Mouse (Mus musculus): ENCODE measurements around the gene P2ry1. TPM values are rescaled to one million over a fixed set of nuclear protein-coding genes. Genes with fewer than 3 reads are reported as not detected.

Gene P2ry1
- 12.4 and 16.3 TPM in 2 replicates for polyA plus RNA-seq (2014; fragmentation: Nextera tagmentation; extraction: Ambion mirVana)

DNA sequence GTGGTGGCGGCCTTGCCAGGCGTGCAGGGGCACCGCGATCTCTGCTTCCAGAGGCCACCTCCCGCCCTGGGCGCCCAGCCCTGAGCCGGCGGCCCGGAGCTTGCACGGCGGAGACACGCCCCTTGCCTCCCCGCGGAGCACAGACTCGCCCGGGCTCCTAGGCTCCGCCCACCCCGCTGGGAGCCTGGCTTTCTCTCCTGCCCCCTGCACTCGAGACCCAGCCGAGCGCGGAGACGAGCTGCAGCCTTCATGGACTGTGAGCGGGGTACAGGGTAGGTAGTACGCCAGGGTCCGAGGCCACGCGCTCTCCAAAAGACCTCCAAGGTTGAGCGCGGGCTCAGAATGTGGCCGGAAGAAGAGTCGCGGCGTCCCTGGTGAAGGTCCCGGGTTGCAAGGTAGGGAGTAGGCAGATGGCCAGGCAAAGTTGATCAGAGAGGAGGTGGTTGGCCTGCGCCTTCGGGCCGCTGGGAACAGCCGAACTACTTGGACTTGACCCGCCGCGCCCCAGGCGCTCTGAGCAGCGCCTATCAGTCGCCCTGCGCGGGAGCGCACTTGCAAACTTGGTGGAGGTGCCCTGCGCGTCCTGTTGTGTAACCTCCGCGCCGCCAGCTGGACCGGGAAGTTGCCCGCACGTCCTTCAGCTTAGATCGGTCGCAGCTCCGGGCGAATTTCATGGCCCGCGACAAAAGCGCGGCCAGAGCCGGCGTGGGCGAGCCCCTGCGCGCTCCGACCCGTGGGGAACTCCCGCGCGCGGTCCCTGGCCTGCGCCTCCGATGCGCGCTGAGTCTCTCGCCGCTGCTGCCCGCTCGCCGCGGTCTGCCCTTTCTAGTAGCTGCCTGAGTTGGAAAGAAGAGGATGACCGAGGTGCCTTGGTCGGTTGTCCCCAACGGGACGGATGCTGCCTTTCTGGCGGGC, at the start of gene P2ry1:
TSS of gene P2ry1 (plus strand) at position 209 of the 915 bp plus-strand sequence.
- ATAC-seq (ENCODE audit: insufficient number of reproducible peaks, insufficient read depth, low FRiP score, low read depth), result peak; percentile 99
- Histone ChIP-seq H3K27ac (ENCODE audit: low read length) (peak within 1 kb of the TSS; percentile 80), H3K4me1 (ENCODE audit: control insufficient read depth, insufficient read depth, low read length) (no peaks in the 10 kb centered on the region), H3K9ac (replicated peaks; ENCODE audit: low read depth, low read length) (peak within 1 kb of the TSS; percentile 64), H3K36me3 (ENCODE audit: control insufficient read depth, insufficient read depth, low read length) (no peaks in the 10 kb centered on the region), H3K4me2 (replicated peaks; ENCODE audit: low read depth, low read length) (peak within 1 kb of the TSS; percentile 67), H3K27me3 (ENCODE audit: control insufficient read depth, insufficient read depth, low read length) (no peaks in the 10 kb centered on the region), H3K9me3 (ENCODE audit: control insufficient read depth, low read depth, low read length) (no peaks in the 10 kb centered on the region), H3K4me3 (ENCODE audit: low read depth, low read length) (peak within 1 kb of the TSS; percentile 79)
- WGBS, result under 1% methylated on average over 83 of the region's 90 CpGs

DNA sequence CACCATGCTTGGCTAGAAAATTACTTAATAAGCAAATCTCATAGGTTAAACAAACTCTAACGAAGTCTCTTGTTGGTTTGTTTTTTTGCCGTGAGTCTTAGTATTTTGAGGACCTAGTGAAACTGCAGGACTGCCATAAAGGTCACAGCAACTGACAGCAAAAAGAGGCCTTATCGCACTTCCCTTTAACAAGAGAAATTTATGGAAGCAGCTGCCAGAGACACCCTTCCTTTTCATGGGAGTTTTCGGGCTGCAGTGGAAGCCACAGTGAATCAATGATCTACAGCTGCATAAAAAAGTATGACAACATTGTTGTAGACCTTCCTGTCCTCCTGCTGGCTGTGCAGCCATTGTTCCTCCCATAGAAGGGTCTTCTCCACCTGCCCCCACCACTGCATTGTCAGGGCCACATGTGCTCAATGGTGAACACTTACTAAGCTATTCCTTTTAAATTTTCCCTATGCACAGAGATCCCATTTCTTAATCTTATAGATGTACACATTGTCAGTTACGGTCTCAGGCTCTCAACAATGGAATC, 49.3 kb upstream of the P2ry1 start:
- no peak overlapping the region for H3K27ac ChIP-seq (ENCODE audit: low read length)
- H3K27me3 ChIP-seq (ENCODE audit: control insufficient read depth, insufficient read depth, low read length), result no peaks in the 10 kb centered on the region
- no peaks in the 10 kb centered on the region for H3K9me3 ChIP-seq (ENCODE audit: control insufficient read depth, low read depth, low read length)
- no peak overlapping the region for H3K4me2 ChIP-seq (replicated peaks; ENCODE audit: low read depth, low read length)
- 79% methylated on average over 5 of the region's 5 CpGs for WGBS
- H3K9ac ChIP-seq (replicated peaks; ENCODE audit: low read depth, low read length), result no peak overlapping the region
- ATAC-seq (ENCODE audit: insufficient number of reproducible peaks, insufficient read depth, low FRiP score, low read depth), result no peak
- no peaks in the 10 kb centered on the region for H3K4me1 ChIP-seq (ENCODE audit: control insufficient read depth, insufficient read depth, low read length)
- no peaks in the 10 kb centered on the region for H3K36me3 ChIP-seq (ENCODE audit: control insufficient read depth, insufficient read depth, low read length)
- no peak overlapping the region for H3K4me3 ChIP-seq (ENCODE audit: low read depth, low read length)

DNA sequence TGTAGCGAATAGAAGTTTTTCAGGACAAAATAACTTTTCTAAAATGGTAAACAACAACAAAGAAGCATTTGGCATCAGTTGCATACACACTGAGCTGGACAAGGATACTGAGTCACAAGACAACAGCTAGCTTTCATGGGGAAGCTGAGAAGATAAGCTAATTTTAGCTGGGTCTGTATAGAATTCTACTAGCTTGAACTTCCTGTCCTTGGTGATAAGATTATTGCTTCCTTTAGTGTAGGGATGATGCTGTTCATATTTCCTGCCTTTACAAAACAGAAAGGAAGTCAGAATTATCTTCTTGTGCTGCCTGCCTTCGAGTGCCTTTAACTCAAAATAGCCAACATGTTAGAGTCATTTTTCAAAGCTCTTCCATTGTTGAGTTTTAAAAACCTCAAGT, 48.5 kb upstream of the P2ry1 start:
- Histone ChIP-seq H3K9me3 (ENCODE audit: control insufficient read depth, low read depth, low read length) (no peaks in the 10 kb centered on the region), H3K27me3 (ENCODE audit: control insufficient read depth, insufficient read depth, low read length) (no peaks in the 10 kb centered on the region), H3K4me2 (replicated peaks; ENCODE audit: low read depth, low read length) (no peak overlapping the region), H3K27ac (ENCODE audit: low read length) (no peak overlapping the region), H3K4me3 (ENCODE audit: low read depth, low read length) (no peak overlapping the region), H3K9ac (replicated peaks; ENCODE audit: low read depth, low read length) (no peak overlapping the region), H3K36me3 (ENCODE audit: control insufficient read depth, insufficient read depth, low read length) (no peaks in the 10 kb centered on the region), H3K4me1 (ENCODE audit: control insufficient read depth, insufficient read depth, low read length) (no peaks in the 10 kb centered on the region)
- WGBS, result 70% methylated on average over 2 of the region's 2 CpGs
- ATAC-seq (ENCODE audit: insufficient number of reproducible peaks, insufficient read depth, low FRiP score, low read depth), result no peak

DNA sequence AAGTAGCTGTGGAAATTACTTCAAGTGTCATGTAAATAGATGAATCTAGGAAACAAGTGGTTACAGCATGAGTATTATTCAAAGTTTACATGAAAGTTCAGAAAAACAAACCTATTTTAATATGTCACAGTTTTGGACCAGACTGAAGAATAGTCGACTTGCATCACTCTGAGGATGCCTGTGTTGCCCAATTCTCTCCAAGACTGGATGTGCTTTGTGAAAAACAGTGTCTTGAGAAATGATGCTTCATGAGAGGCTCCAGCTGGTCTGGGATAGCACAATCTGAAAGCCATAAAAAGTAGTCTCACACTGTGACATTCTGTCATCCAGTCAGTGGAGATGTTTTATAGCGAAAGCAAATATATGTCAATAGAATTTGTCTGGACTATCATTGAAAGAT, 43.8 kb upstream of the P2ry1 start:
- ATAC-seq (ENCODE audit: insufficient number of reproducible peaks, insufficient read depth, low FRiP score, low read depth), result no peak
- 85% methylated on average over 2 of the region's 2 CpGs for WGBS
- no peak overlapping the region for H3K27ac ChIP-seq (ENCODE audit: low read length)
- H3K27me3 ChIP-seq (ENCODE audit: control insufficient read depth, insufficient read depth, low read length), result no peaks in the 10 kb centered on the region
- no peaks in the 10 kb centered on the region for H3K4me1 ChIP-seq (ENCODE audit: control insufficient read depth, insufficient read depth, low read length)
- no peak overlapping the region for H3K9ac ChIP-seq (replicated peaks; ENCODE audit: low read depth, low read length)
- H3K4me3 ChIP-seq (ENCODE audit: low read depth, low read length), result no peak overlapping the region
- H3K36me3 ChIP-seq (ENCODE audit: control insufficient read depth, insufficient read depth, low read length), result no peaks in the 10 kb centered on the region
- H3K4me2 ChIP-seq (replicated peaks; ENCODE audit: low read depth, low read length), result no peak overlapping the region
- no peaks in the 10 kb centered on the region for H3K9me3 ChIP-seq (ENCODE audit: control insufficient read depth, low read depth, low read length)

DNA sequence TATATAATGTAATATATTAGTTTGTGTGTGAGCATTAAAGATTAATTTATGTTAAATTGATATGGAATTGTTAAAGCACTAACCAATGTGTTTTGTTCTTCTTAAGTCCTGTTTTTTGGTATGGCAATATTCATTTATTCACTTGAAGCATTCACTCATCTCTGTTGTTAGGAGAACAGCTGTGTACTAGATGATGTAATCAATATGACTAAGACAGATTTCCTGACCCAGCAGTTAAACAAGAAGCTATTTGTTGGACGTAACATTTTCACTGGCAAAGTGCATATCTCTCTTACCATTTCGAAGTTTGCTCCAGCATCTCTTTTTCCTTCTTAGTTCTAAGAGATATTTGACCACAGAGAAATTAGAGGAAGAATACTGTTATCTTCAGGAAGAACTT, 37.5 kb upstream of the P2ry1 start:
- H3K9me3 ChIP-seq (ENCODE audit: control insufficient read depth, low read depth, low read length), result no peaks in the 10 kb centered on the region
- no peak overlapping the region for H3K27ac ChIP-seq (ENCODE audit: low read length)
- H3K27me3 ChIP-seq (ENCODE audit: control insufficient read depth, insufficient read depth, low read length), result no peaks in the 10 kb centered on the region
- H3K4me2 ChIP-seq (replicated peaks; ENCODE audit: low read depth, low read length), result no peak overlapping the region
- no peak overlapping the region for H3K4me3 ChIP-seq (ENCODE audit: low read depth, low read length)
- H3K36me3 ChIP-seq (ENCODE audit: control insufficient read depth, insufficient read depth, low read length), result no peaks in the 10 kb centered on the region
- no peak for ATAC-seq (ENCODE audit: insufficient number of reproducible peaks, insufficient read depth, low FRiP score, low read depth)
- H3K9ac ChIP-seq (replicated peaks; ENCODE audit: low read depth, low read length), result no peak overlapping the region
- no peaks in the 10 kb centered on the region for H3K4me1 ChIP-seq (ENCODE audit: control insufficient read depth, insufficient read depth, low read length)
- 45% methylated on average over 2 of the region's 2 CpGs for WGBS

DNA sequence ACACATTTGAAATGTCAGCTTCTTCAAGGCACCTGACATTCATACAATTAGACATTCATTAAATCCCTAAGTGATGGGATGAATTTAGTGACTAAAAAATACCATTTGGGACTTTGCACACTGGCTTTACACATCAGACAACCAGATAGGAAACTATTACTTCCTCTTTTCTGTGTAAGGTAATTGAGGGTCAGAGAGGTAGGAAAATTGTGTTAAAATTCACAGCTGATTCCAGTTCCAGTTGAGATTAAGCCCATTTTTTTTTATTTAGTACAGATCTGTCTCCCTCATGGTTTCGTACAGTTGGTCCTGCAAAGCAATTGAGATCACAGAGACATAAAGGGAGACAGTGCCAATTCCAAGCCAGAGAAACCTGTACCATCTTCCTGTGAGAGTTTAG, 27.7 kb upstream of the P2ry1 start:
- Histone ChIP-seq H3K27me3 (ENCODE audit: control insufficient read depth, insufficient read depth, low read length) (no peaks in the 10 kb centered on the region), H3K4me1 (ENCODE audit: control insufficient read depth, insufficient read depth, low read length) (no peaks in the 10 kb centered on the region), H3K4me2 (replicated peaks; ENCODE audit: low read depth, low read length) (no peak overlapping the region), H3K9ac (replicated peaks; ENCODE audit: low read depth, low read length) (no peak overlapping the region), H3K9me3 (ENCODE audit: control insufficient read depth, low read depth, low read length) (no peaks in the 10 kb centered on the region), H3K27ac (ENCODE audit: low read length) (no peak overlapping the region), H3K36me3 (ENCODE audit: control insufficient read depth, insufficient read depth, low read length) (no peaks in the 10 kb centered on the region), H3K4me3 (ENCODE audit: low read depth, low read length) (no peak overlapping the region)
- no peak for ATAC-seq (ENCODE audit: insufficient number of reproducible peaks, insufficient read depth, low FRiP score, low read depth)
- 97% methylated on average over 1 of the region's 1 CpGs for WGBS

DNA sequence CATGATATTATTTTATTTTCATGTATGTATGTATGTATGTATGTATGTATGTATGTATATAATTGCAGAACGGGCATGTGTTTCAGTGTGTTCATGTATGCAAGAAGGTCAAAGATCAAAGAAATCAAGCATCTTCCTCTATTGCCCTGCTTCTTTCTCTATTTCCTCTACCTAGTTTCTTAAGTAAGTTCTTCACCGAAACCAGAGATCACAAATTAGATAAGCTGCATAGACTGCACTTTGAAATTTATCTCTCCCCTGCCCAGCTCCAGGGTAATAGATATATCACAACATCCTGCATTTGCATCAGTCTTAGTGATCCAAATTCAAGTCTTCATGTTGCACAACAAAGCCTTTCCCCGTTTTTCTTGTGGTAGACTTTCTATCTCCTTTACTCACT, 20.5 kb upstream of the P2ry1 start:
- no peak overlapping the region for H3K9ac ChIP-seq (replicated peaks; ENCODE audit: low read depth, low read length)
- 72% methylated on average over 3 of the region's 3 CpGs for WGBS

DNA sequence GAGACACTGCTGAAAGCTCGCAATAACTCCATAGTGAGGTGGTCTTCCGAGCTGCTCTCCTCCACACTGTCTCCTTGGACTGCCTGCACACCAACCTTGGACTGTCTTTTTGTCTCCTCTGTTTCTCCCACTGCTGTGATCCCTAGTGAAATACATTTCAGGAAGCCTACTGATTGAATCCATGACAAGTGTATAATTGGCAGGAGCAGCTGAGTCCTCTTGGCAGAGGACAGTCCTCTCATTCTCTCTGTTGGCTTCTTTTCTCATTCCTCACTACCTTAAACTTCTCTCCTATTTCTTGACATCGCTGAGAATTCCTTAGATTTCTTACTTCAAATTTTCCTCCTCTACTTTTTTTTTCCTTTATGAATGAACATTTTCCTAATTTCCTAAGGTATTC, 4.5 kb upstream of the P2ry1 start:
- no peak overlapping the region for H3K4me3 ChIP-seq (ENCODE audit: low read depth, low read length)
- no peak overlapping the region for H3K4me2 ChIP-seq (replicated peaks; ENCODE audit: low read depth, low read length)
- H3K9ac ChIP-seq (replicated peaks; ENCODE audit: low read depth, low read length), result no peak overlapping the region
- no peaks in the 10 kb centered on the region for H3K36me3 ChIP-seq (ENCODE audit: control insufficient read depth, insufficient read depth, low read length)
- H3K27ac ChIP-seq (ENCODE audit: low read length), result no peak overlapping the region
- 83% methylated on average over 3 of the region's 3 CpGs for WGBS
- no peaks in the 10 kb centered on the region for H3K27me3 ChIP-seq (ENCODE audit: control insufficient read depth, insufficient read depth, low read length)
- H3K4me1 ChIP-seq (ENCODE audit: control insufficient read depth, insufficient read depth, low read length), result no peaks in the 10 kb centered on the region
- no peaks in the 10 kb centered on the region for H3K9me3 ChIP-seq (ENCODE audit: control insufficient read depth, low read depth, low read length)
- ATAC-seq (ENCODE audit: insufficient number of reproducible peaks, insufficient read depth, low FRiP score, low read depth), result no peak

More for the DNA sequence above, 20.5 kb upstream of the P2ry1 start:
- Histone ChIP-seq H3K27me3 (ENCODE audit: control insufficient read depth, insufficient read depth, low read length) (no peaks in the 10 kb centered on the region), H3K4me1 (ENCODE audit: control insufficient read depth, insufficient read depth, low read length) (no peaks in the 10 kb centered on the region), H3K36me3 (ENCODE audit: control insufficient read depth, insufficient read depth, low read length) (no peaks in the 10 kb centered on the region), H3K4me3 (ENCODE audit: low read depth, low read length) (no peak overlapping the region), H3K27ac (ENCODE audit: low read length) (no peak overlapping the region), H3K9me3 (ENCODE audit: control insufficient read depth, low read depth, low read length) (no peaks in the 10 kb centered on the region), H3K4me2 (replicated peaks; ENCODE audit: low read depth, low read length) (no peak overlapping the region)
- ATAC-seq (ENCODE audit: insufficient number of reproducible peaks, insufficient read depth, low FRiP score, low read depth), result no peak

Measured in stomach, embryonic 14.5 days (tissue).